Mouse (Mus musculus) heart, embryonic 10.5 days (tissue): ENCODE measurements at regions not wholly inside any gene's neighbourhood (a gene's known extent, or its start where the extent isn't known, plus 50 kb on each side); places are given as distances from the start of the nearest gene placed in this dataset.

Source experiments
- DNase-seq: peaks from one replicate; pipeline ENCODE4 v3.0.0-alpha.2; 2017; ENCODE audit warnings: low spot score
- H3K27ac ChIP-seq: fragments of 300-500 bp; sonication (generic); 2 replicates; pipeline ENCODE4 v1.5.1; 2016; ENCODE audit warnings: mild to moderate bottlenecking
- H3K27me3 ChIP-seq: fragments of 300-500 bp; sonication (generic); 2 replicates; pipeline ENCODE4 v1.6.1; 2016; ENCODE audit warnings: mild to moderate bottlenecking; ENCODE audit not compliant: poor library complexity, insufficient read depth, severe bottlenecking
- H3K36me3 ChIP-seq: fragments of 300-500 bp; sonication (generic); 2 replicates; pipeline ENCODE4 v1.6.1; 2016; ENCODE audit warnings: mild to moderate bottlenecking, moderate library complexity
- H3K4me1 ChIP-seq: fragments of 300-500 bp; sonication (generic); 2 replicates; pipeline ENCODE4 v1.6.1; 2016; ENCODE audit warnings: mild to moderate bottlenecking
- H3K4me3 ChIP-seq: fragments of 300-500 bp; sonication (generic); 2 replicates; pipeline ENCODE4 v1.5.1; 2016; ENCODE audit warnings: mild to moderate bottlenecking, moderate library complexity
- H3K9me3 ChIP-seq: fragments of 300-500 bp; sonication (generic); 2 replicates; pipeline ENCODE4 v1.6.1; 2016; ENCODE audit warnings: mild to moderate bottlenecking, moderate library complexity
- WGBS: fragments of 180-500 bp; shearing (Covaris S2); methylation state at CpG from one replicate; pipeline ENCODE4 v1.1.7; 2016; 5-methylcytosine and 5-hydroxymethylcytosine counted together

- no peaks in the 10 kb centered on the region for H3K9me3 ChIP-seq
- H3K36me3 ChIP-seq = no peaks in the 10 kb centered on the region
- DNase-seq = no peak
- H3K27me3 ChIP-seq = no peaks in the 10 kb centered on the region
- WGBS = 78% methylated on average over 5 of the region's 5 CpGs
- no peaks in the 10 kb centered on the region for H3K4me1 ChIP-seq
- no peak overlapping the region for H3K4me3 ChIP-seq
- no peak overlapping the region for H3K27ac ChIP-seq
These were observed 754.0 kb upstream of the Sox9 start for GRCm38 (mm10) chr11:112028031-112028430.

- Histone ChIP-seq H3K27ac (no peak overlapping the region), H3K36me3 (no peaks in the 10 kb centered on the region), H3K4me3 (no peak overlapping the region), H3K27me3 (no peaks in the 10 kb centered on the region), H3K4me1 (no peaks in the 10 kb centered on the region), H3K9me3 (no peaks in the 10 kb centered on the region)
- 92% methylated on average over 11 of the region's 11 CpGs for WGBS
- DNase-seq = no peak
These were observed 743.3 kb upstream of the Sox9 start for GRCm38 (mm10) chr11:112038741-112039140.

GRCm38 (mm10) chr11:112044455-112044854 lies 737.6 kb upstream of the Sox9 start:
- Histone ChIP-seq H3K27ac (no peak overlapping the region), H3K36me3 (no peaks in the 10 kb centered on the region), H3K4me3 (no peak overlapping the region), H3K9me3 (no peaks in the 10 kb centered on the region), H3K27me3 (no peaks in the 10 kb centered on the region), H3K4me1 (peaks cover 2% of the 10 kb centered on the region; the same call in 1 of the 2 replicates)
- 52% methylated on average over 5 of the region's 5 CpGs for WGBS
- DNase-seq = no peak

- H3K27ac ChIP-seq = no peak overlapping the region
- peaks cover 2% of the 10 kb centered on the region; the same call in 1 of the 2 replicates for H3K4me1 ChIP-seq
- H3K4me3 ChIP-seq = no peak overlapping the region
- no peak for DNase-seq
- no peaks in the 10 kb centered on the region for H3K36me3 ChIP-seq
- WGBS = 79% methylated on average over 2 of the region's 2 CpGs
- no peaks in the 10 kb centered on the region for H3K9me3 ChIP-seq
- H3K27me3 ChIP-seq = no peaks in the 10 kb centered on the region
These were observed 736.7 kb upstream of the Sox9 start for GRCm38 (mm10) chr11:112045353-112045752.

GRCm38 (mm10) chr11:112050362-112050761 lies 731.7 kb upstream of the Sox9 start:
- H3K36me3 ChIP-seq = no peaks in the 10 kb centered on the region
- no peaks in the 10 kb centered on the region for H3K27me3 ChIP-seq
- H3K27ac ChIP-seq = no peak overlapping the region
- H3K9me3 ChIP-seq = no peaks in the 10 kb centered on the region
- peaks cover 2% of the 10 kb centered on the region; the same call in 1 of the 2 replicates for H3K4me1 ChIP-seq
- WGBS = 54% methylated on average over 7 of the region's 7 CpGs
- DNase-seq = no peak
- H3K4me3 ChIP-seq = no peak overlapping the region

- DNase-seq = no peak
- H3K9me3 ChIP-seq = no peaks in the 10 kb centered on the region
- no peaks in the 10 kb centered on the region for H3K27me3 ChIP-seq
- no peak overlapping the region for H3K4me3 ChIP-seq
- 60% methylated on average over 6 of the region's 6 CpGs for WGBS
- no peaks in the 10 kb centered on the region for H3K4me1 ChIP-seq
- H3K36me3 ChIP-seq = no peaks in the 10 kb centered on the region
- H3K27ac ChIP-seq = no peak overlapping the region
These were observed 726.4 kb upstream of the Sox9 start for GRCm38 (mm10) chr11:112055591-112055990.

GRCm38 (mm10) chr11:112067176-112067575 lies 714.8 kb upstream of the Sox9 start:
- Histone ChIP-seq H3K9me3 (no peaks in the 10 kb centered on the region), H3K4me1 (no peaks in the 10 kb centered on the region), H3K36me3 (no peaks in the 10 kb centered on the region), H3K27me3 (no peaks in the 10 kb centered on the region), H3K27ac (no peak overlapping the region), H3K4me3 (no peak overlapping the region)
- WGBS = 68% methylated on average over 3 of the region's 3 CpGs
- no peak for DNase-seq

- H3K9me3 ChIP-seq = no peaks in the 10 kb centered on the region
- no peaks in the 10 kb centered on the region for H3K36me3 ChIP-seq
- no peak overlapping the region for H3K27ac ChIP-seq
- H3K27me3 ChIP-seq = no peaks in the 10 kb centered on the region
- no peak overlapping the region for H3K4me3 ChIP-seq
- no peak for DNase-seq
- no peaks in the 10 kb centered on the region for H3K4me1 ChIP-seq
- WGBS = 91% methylated on average over 4 of the region's 4 CpGs
These were observed 713.2 kb upstream of the Sox9 start for GRCm38 (mm10) chr11:112068821-112069220.

- no peak overlapping the region for H3K4me3 ChIP-seq
- no peak overlapping the region for H3K27ac ChIP-seq
- H3K36me3 ChIP-seq = no peaks in the 10 kb centered on the region
- H3K4me1 ChIP-seq = no peaks in the 10 kb centered on the region
- WGBS = 73% methylated on average over 7 of the region's 7 CpGs
- H3K9me3 ChIP-seq = no peaks in the 10 kb centered on the region
- no peak for DNase-seq
- H3K27me3 ChIP-seq = no peaks in the 10 kb centered on the region
These were observed 710.5 kb upstream of the Sox9 start for GRCm38 (mm10) chr11:112071571-112071970.

GRCm38 (mm10) chr11:112081386-112081785 lies 700.6 kb upstream of the Sox9 start:
- H3K27ac ChIP-seq = no peak overlapping the region

GRCm38 (mm10) chr11:112083019-112083418 lies 699.0 kb upstream of the Sox9 start:
- H3K9me3 ChIP-seq = no peaks in the 10 kb centered on the region
- 0 out of 2 replicates have a peak overlapping the region, but pooled peaks have one; percentile 9 for H3K4me3 ChIP-seq
- H3K4me1 ChIP-seq = peaks cover 10% of the 10 kb centered on the region
- no peaks in the 10 kb centered on the region for H3K27me3 ChIP-seq
- no peak overlapping the region for H3K27ac ChIP-seq
- DNase-seq = no peak
- 4% methylated on average over 4 of the region's 4 CpGs for WGBS
- H3K36me3 ChIP-seq = no peaks in the 10 kb centered on the region

More at GRCm38 (mm10) chr11:112081386-112081785, 700.6 kb upstream of the Sox9 start:
- Histone ChIP-seq H3K4me1 (peaks cover 10% of the 10 kb centered on the region), H3K9me3 (no peaks in the 10 kb centered on the region), H3K4me3 (no peak overlapping the region), H3K27me3 (no peaks in the 10 kb centered on the region), H3K36me3 (no peaks in the 10 kb centered on the region)
- no peak for DNase-seq
- whole genome bisulfite sequencing = 85% methylated on average over 4 of the region's 4 CpGs

GRCm38 (mm10) chr11:112092168-112092567 lies 689.9 kb upstream of the Sox9 start:
- 82% methylated on average over 8 of the region's 8 CpGs for WGBS

GRCm38 (mm10) chr11:112095009-112095408 lies 687.0 kb upstream of the Sox9 start:
- Histone ChIP-seq H3K27me3 (no peaks in the 10 kb centered on the region), H3K27ac (no peak overlapping the region), H3K4me3 (no peak overlapping the region), H3K4me1 (no peaks in the 10 kb centered on the region), H3K36me3 (no peaks in the 10 kb centered on the region), H3K9me3 (no peaks in the 10 kb centered on the region)
- no peak for DNase-seq
- 57% methylated on average over 3 of the region's 3 CpGs for WGBS

More at GRCm38 (mm10) chr11:112092168-112092567, 689.9 kb upstream of the Sox9 start:
- no peaks in the 10 kb centered on the region for H3K36me3 ChIP-seq
- H3K4me1 ChIP-seq = no peaks in the 10 kb centered on the region
- H3K9me3 ChIP-seq = no peaks in the 10 kb centered on the region
- H3K4me3 ChIP-seq = no peak overlapping the region
- H3K27me3 ChIP-seq = no peaks in the 10 kb centered on the region
- H3K27ac ChIP-seq = no peak overlapping the region
- DNase-seq = no peak

- no peaks in the 10 kb centered on the region for H3K4me1 ChIP-seq
- WGBS = 81% methylated on average over 1 of the region's 1 CpGs
- no peak for DNase-seq
- H3K4me3 ChIP-seq = no peak overlapping the region
- H3K9me3 ChIP-seq = no peaks in the 10 kb centered on the region
- no peaks in the 10 kb centered on the region for H3K36me3 ChIP-seq
- H3K27ac ChIP-seq = no peak overlapping the region
- no peaks in the 10 kb centered on the region for H3K27me3 ChIP-seq
These were observed 683.9 kb upstream of the Sox9 start for GRCm38 (mm10) chr11:112098161-112098560.
